Mouse (Mus musculus) CD8-positive naive resting alpha-beta T cell, adult 2 months (primary cell): Measurements from ENCODE around the gene Nr2f2.

Experiments
- DNase-seq, 2 experiments: peaks; one replicate each; pipeline ENCODE4 v3.0.0; 2022; ENCODE audit warnings: low read depth in 2 of 2, low spot score in 2 of 2

The Nr2f2 gene

DNA sequence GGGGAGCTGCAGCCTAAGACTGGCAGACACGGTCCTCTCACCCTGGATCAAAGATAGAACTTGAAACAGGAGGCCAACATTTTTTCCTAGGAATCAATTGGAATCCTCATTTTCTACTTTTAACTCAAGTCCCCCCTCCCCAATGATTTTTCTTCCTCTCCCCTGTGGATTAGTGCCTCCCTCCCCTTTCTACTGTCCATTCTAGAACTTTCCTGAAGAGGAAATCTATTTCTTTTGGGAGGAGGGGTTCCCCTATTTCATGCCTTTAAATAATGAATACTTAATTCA is 217 bp upstream of the Nr2f2 start:
- DNase-seq = no peak

DNA sequence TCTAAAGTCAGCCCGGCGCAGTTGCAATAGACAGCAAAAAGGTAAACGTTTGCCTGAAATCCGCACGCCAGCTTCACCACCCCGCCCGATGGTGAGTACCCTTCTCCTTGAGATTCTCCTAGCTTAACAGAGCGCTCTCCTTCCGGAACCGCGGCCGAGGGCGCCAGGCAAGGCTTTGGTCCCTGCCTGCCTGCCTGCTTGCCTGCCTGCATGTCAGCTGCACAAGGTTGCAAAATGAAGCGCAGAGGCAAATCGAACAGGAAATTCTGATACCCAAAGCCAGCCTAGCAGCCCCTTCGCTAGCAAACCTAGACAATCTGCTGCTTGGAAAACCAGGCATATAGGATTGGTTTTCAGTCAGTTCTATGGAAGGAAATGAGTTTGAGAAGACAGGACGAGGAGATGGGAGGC is 1.1 kb downstream of the Nr2f2 start:
- DNase-seq = no peak

DNA sequence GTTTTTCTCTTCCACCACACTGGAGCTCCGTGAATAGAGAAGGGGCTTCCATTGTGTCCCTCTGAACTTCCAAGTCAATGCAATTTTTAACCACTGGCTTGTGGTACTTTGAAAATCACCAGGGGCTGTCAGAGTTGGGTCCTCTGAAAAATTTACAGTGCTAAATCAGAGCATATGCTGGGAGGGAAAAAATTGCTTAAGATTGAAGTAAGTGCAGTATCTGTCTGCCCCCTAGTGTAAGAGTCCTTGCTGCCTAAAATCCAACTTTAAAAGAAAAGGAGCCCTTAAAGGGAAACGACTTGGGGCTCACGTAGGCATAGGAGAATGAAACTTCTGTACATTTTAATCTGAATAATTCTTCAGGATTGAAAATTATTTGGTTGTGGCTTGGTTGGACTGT is 1.7 kb downstream of the Nr2f2 start:
- no peak for DNase-seq

DNA sequence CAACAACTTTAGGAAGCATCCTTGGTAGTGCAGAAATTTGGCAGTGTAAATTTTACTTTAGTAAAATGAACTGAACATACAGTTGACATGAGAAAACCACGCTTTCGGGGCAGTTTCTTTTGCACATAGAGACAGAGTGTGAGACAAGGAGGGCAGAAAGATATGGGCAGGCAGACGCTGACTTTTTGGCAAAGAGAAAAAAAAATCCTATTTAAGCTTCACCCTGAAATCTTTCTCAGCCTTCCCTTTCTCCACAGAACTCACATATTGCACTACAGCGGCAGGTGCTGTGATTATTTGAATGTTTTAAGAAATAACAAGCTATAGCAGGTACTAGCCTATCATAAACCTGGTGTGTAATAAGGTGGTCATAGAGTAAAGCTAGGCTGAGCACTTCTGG is 3.2 kb downstream of the Nr2f2 start:
- DNase-seq = no peak

DNA sequence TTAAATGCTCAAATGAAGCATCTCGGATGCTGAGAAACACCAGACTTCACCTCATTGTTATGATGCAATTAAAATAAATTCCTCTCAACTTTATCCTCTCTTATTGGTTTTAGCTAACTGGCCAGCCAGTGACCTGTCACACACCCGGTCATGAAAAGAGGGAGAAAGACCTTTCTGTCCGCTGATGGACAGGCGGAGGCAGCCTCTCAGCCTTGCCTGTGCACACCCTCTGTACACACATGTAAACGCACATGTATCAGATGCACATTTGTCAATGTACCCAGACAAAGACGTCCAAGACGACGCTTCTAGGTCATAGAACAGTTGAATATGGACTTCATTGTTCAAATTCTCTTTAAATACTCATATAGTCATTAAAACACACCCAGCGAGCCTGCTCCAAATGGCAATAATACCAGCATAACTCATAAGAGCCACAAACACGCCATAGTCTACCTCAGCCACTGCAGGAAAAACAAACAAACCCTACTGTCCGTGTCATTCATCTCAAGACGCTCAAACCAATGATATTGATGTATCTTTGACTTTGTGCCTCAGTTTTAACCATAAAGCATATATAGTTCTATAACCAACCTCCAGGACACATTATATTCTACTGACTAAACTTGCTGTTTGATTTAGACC is 3.9 kb downstream of the Nr2f2 start:
- no peak for DNase-seq

DNA sequence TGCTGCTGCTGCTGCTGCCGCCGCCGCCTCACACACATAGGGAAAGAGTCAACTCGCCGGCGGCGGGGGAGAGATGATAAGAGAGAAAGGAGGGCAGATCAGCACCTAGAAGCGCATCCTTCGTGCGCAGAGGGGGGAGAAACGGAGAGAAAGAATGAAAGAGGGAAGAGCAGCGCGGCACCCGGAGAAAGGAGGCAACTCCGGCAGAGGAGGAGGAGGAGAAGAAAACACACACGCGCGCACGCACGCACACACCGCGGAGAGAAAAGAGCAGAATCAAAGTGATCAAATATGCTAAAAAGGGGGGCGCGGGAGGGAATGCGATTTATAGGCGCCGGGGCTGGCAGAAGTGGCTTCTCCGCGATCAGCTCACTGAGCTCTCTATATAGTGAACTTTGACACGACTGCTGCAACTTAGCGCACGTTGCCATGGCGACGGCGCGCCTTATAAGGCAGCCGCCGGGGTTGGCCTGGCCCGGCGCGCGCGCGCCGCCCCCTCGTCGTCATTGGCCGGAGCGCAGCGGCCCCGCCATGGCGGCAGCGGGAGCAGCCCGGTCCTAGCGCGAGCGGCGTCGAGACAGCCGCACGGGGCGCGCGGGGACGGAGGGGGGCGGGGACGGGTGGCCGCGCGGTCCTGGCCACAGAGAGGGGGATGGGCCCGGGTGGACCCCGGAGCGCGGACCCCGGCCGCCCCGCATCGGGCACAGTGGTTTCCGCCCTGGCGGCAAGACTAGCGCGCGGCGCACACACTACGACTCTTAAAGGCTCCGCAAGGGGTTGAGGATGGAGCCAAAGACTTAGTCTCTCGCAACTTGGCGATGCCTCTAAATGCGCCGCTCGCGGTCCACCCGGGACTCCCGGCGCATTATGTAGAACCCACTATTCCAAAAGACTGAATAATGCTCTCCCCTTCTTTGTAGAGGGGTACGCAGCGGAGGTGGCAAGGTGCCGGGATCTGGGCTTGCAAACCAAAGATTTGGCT is 4.9 kb downstream of the Nr2f2 start:
- DNase-seq = no peak

DNA sequence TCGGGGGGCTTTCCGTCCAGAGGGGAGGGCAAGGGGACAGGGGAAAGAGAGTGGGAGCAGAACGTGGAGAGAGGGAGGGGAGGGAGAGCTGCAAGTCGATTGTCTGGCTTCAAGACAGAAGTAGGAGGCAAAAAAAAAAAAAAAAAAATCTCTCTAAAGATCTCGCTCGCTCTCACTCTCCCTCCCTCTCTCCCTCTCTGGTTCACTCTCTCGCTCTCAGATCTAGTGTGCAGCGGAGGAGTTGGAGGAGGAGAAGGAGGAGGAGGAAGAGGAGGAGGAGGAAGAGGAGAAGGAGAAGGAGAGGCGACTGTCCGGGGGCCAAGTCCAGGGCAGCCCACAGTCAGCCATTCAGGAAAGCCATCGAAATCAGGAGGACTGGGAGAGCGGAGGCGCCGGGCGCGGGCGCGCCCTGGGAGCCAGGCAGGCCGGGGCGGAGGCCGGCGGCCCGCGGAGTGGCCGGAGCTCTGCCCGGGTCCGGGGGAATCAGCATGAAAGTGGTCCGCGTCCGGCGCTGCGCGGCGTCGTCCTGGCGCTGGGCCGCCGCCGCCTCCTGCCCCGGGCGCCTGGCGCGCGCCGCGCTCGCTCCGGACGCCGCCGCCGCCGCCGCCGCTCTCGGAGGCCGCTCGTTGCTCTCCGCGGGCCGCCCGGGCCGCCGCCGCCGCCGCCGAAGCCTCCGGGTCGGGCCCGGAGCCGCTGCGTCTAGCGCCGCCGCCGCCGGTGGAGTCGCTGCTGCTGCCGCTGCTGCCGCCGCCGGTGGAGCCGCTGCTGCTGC is 5.7 kb downstream of the Nr2f2 start:
- DNase-seq = no peak

DNA sequence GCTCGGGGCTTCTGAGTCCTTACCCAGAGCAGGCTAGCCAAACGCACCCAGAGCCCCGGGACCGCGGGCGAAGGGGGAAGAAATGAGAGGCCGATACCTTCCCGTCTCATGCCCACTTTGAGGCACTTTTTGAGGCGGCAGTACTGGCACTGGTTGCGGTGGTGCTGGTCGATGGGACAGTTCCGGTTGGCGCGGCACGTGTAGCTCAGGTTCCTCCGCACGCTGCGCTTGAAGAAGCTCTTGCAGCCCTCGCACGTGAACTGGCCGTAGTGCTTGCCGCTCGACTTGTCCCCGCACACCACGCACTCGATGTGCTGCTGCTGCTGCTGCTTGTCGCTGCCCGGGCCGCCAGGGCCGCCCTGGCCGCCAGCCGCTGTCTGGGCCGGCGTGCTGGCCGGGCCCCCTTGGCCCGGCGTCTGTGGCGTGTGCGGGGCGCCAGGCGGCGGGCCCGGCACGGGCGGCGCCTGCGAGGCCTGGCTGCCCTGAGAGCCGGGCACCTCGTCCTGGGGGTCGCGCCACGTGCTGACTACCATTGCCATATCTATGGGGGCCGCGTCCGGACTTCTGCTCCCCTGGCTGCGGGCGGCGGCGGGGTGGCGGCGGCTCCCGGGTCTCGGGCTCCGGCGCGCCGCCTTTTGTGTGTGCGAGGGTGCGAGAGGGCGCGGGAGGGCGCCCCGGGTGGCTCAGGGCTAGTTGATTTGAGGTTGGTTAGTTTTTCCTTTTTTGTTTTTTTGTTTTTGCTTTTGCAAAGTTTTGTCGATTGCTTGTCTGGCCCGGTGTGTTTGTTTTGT is 6.5 kb downstream of the Nr2f2 start:
- no peak for DNase-seq

DNA sequence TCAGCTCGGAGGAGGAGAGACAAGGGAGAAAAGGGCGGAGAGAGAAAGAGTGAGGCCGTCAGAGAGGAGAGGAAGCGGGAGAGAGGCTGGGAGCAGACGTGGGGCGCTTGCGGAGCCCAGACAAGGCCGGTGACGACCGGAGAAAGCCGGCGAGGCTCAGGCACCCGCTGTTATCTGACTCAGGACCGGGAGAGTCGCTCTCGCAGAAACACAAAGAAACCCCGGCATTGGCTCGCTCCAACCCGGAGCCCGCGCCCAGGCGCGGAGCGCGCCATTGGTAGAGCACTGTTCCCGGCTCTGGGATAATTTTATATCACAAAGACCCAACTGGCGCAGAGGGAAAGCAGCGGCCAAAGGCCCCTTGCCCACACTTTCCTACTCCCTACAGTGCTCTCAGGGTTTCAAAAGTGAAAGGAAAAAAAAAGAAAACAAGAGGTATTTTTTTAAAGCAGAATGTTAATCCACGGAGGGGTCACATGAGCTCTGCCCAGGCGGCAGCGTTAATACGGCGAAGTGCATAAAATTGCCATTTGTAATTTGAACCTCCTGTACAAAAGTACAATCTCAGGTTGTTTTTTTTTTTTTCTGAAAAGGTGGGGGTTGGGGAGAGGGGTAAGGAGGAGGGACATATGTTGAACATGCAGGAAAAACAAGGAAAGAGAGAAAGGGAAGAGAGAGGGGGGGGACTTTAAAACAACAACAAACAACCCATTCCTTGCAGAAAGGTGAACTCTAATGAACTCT is 7.5 kb downstream of the Nr2f2 start:
- DNase-seq = no peak

DNA sequence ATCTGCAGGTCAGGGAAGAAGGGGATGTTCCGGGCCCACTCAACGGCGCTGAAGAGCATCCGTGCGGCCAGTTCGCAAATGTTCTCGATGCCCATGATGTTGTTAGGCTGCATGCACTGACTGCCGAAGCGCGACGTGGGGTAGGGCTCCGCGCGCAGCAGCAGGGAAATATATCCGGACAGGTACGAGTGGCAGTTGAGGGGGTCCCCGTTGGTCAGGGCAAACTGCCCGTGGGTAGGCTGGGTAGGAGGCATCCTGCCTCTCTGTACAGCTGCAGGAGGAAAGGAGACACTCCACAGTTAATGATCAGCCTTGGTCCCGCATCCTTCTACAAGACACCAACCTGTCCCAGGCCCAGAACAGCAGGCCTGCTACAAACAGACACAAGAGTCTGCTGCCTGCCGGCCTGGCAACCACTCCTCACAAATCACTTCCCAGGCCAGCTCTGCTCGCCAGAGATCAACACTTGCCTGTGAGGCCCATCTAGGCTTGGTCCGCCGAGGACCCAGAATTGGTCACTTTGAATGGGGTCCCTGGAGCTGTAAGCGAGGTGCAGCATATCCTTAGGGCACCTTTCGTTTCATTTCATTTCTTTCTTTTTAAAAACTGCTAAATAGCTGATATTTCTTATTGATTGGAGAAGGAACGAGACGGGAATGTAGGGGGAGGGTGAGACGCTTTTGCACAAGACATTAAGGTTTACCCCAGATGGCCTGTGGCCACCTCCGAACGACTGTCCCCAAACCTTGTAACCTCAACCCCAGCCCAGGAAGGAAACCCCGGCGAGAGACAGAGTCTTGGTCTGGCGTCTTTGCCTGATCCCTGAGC is 8.3 kb downstream of the Nr2f2 start:
- no peak for DNase-seq

DNA sequence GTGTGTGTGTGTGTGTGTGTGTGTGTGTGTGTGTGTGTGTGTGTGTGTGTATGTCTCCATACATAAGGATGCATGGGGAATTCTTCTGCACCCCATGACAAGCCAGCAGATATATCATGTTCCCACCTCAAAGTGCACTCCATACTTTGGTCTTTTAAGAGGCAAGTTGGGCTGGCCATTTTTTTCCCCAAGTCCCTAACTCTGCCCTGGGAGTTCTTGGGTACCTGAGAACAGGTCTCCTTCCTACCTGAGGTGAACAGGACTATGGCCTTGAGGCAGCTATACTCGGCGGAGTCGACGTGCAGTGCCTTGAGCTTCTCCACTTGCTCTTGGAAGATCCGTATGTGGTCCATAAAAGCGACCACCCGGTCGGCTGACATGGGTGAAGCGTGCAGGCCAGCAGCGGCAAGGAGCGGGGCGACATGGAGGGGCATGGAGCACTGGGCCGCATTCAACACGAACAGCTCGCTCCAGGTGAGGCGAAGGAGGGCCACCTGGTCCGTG is 9.0 kb downstream of the Nr2f2 start:
- DNase-seq = no peak

DNA sequence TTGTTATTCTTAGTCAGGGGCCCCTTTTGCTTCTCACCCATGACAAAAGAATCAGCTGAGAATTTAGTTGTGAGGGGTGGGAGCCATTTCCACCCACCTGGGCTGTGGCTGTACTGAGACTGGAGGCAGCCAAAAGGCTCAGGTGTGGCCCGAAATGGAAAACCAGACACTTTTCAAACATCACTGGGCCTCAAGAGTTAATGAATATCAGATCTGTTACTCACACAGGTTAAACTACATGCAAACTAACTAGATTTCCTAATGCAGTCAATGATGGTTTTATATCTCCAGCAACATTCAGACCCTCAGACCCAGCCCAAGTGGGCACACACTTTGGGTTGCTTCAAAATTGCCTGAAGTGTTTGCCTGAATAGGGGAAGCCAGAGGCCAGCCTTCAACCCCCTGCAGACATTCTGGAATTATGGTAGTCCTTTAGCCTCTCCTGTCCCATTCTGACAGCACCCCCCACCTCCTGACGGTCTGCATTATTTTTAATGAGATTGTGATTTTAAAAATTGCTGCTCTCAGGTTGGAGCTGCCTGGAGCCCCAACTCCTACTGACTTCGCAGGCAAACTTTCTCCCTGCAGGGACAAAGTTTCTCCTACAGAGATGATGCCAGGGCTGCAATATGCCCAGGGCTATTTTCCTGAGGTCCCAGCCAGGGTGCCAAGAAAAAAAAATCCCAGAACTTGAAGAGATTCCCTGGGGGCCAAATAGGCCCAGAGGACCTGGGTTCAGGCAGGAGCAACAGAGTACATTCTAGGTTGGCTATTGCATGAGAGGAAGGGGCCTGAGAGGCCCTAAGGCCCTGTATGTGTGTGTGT is 9.6 kb downstream of the Nr2f2 start:
- no peak for DNase-seq

DNA sequence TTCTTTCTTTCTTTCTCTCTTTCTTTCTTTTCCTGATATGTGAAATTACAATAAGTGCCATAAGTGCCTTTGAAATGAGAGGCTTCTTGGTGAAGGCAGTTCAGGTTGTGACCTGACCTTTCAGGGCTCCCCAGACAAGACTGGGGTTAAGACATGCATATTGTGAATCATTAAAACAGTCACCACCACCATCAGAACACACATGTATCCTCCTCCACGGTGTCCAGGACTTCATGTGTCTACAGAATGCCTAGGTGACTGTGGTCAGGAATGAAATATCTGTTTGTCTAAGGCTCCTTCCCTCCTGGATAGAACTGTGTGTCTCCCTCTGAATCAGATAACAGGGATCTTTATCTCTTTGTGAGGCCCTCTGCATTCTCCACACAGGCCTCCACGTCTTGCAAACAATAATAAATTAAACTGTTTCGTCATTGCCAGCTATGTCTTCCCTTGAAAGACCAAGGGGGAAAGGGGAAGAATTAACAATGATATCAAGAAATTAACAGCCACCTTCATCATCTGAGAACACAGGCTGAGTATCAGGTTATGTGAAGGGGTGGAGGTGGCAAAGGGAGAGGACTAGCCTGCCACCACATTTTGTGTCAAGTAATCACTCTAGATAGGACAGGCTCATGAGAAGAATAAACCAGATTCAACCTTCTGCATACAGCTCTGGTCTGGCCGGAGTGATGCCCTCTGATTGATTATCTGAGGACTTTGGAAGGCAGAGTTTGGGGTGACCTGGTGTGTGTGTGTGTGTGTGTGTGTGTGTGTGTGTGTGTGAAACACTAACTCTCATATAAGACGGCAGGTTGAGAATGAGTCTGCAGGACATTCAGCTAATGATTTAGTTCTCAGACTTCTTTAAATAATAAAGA is 10.6 kb downstream of the Nr2f2 start:
- no peak for DNase-seq

DNA sequence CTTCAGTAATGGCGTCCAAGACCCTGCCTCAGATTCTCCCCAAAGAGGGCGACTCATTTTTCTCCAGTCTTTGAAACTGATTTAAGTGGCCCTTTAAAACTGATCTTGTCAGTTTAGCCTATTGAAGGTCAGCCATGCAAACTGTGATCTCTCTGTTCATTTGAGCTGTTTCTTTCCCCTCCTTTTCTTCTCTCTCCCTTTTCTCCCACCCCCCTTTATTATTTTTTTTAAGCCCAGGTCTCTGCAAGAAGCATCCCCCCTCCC is 11.2 kb downstream of the Nr2f2 start:
- DNase-seq = no peak

DNA sequence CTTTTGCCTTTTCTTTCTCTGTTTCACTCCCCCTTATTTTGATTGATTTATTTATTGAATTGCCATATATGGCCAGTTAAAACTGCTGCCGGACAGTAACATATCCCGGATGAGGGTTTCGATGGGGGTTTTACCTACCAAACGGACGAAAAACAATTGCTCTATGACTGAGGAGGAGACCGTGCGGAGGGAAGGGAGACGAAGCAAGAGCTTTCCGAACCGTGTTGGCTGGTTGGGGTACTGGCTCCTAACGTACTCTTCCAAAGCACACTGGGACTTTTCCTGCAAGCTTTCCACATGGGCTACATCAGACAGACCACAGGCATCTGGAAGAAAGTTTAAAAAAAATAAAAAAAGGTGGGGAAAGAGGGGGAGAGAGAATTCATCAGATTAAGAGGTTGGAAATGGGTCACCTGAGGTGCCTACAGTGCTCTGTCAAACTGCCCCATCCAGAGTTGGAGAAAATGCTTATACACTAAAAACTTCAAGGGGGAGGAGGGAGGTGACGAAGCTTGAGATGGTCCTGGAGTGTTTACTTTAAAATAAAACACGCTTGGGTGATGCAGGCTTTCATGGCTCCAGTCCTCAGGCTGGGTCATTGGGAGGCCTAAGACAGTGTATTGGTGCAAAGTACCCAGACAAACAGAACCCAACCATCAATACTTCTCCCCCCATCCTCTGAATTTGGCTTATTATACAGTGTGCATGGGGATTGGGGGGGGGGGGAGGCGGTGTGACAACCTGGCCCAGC is 11.8 kb downstream of the Nr2f2 start:
- no peak for DNase-seq

DNA sequence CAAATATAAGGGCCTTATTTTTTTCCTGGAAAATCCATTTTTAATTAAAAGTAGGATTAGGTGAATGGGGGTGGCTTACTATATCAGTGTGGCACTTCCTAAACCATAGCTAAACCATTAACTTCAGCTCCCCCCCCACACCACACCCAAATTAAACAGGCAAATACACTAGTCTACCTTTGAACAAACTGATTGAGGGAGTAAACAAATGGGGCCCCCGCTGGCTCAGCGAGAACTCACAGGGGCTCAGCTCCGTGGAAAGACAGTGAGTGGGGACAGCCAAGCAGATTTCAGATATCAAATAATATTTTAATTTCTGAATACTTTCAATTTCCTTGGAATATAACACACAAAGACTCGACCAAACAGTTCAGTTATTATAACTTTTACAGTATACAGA is 13.4 kb downstream of the Nr2f2 start:
- no peak for DNase-seq

DNA sequence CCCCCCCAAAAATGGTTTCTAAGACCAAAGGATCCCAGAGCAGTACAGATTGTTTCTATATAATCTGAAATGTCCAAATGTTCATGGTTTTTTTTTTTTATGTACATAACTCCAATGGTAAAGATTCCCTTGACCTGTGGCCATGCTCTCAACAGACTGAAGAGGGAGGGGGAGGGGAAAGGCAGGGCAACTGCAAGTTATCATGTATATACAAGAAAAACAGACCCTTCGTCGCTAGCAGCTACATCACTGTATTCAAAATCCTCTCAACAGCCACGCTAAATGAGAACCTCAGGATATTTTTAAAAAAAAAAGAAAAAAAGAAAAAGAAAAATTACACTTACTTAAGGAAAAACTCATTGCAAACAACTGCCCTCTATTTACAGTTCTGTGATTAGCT is 13.9 kb downstream of the Nr2f2 start:
- DNase-seq = no peak
